Mouse (Mus musculus): Measurements from ENCODE around the gene Fbxl4.
A peak's percentile ranks its signal among the peaks of the same experiment; 100 is the strongest.

GRCm38 (mm10) chr4:22476967-22477710 lies 119.8 kb downstream of the Fbxl4 start:
- TF ChIP-seq POLR2A (IDR thresholded peaks at IDR 0.05; ENCODE audit: borderline replicate concordance, extremely low read depth, low read depth, low read length) (no peak), CTCF (IDR thresholded peaks at IDR 0.05; ENCODE audit: insufficient read depth, low read length) (peak; percentile 17; the same call in 1 of the 2 replicates)

Measured in lung, adult 2 months (tissue).